Mouse (Mus musculus): ENCODE results near the gene 6430548M08Rik. TPM values are rescaled to one million over a fixed set of nuclear protein-coding genes. Genes with fewer than 3 reads are reported as not detected.
A peak's percentile ranks its signal among the peaks of the same experiment; 100 is the strongest.

6430548M08Rik gene
- total and polyA plus RNA-seq, 2 experiments = 2.4 to 2.9 TPM

DNA sequence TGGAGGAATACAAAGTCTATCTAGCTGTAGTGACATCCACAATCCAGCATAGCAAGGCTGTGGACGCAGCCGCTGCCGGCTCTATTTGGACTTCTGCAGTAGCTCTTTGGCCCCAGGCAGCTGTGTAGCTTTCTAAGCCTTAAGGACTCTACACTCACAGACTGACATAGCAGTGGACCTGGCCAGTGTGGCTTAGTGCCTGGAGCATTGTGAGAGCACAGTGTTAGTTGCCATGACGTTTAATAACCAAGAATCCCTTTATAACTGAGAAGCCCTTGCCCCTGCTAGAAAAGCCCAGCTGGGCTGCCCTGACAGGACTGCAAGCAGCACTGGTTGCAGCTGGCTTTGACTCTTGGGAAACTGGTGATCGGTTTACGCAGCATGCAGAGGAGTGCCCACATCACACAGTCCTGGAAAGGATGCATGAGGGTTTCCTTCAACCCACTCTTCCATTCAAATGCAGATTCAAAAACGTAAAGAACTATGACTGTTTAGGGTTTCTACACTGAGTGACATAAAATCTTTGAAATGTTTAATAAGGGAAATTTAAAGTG is 11.0 kb downstream of the 6430548M08Rik start:
- Histone ChIP-seq H3K36me3 (ENCODE audit: control insufficient read depth, insufficient read depth, low read length) (no peaks in the 10 kb centered on the region), H3K9ac (ENCODE audit: low read depth, low read length) (no peak overlapping the region), H3K4me3 (ENCODE audit: insufficient read depth, low read depth, low read length) (no peak overlapping the region), H3K27ac (replicated peaks; ENCODE audit: insufficient read depth, low read depth, low read length) (no peak overlapping the region), H3K27me3 (ENCODE audit: control insufficient read depth, insufficient read depth, low read length) (no peaks in the 10 kb centered on the region), H3K79me2 (ENCODE audit: control insufficient read depth, insufficient read depth, low read length) (0 out of 2 replicates have a peak, but pooled peaks cover 3% of the 10 kb centered on the region), H3K4me1 (ENCODE audit: control insufficient read depth, insufficient read depth, low read length) (peaks cover 2% of the 10 kb centered on the region; the same call in 1 of the 2 replicates)
- no peak for DNase-seq (ENCODE audit: extremely low read depth, low read depth, low spot score)
- TF ChIP-seq CTCF (IDR thresholded peaks at IDR 0.05; ENCODE audit: low read depth, low read length) = no peak
- no peak for TF ChIP-seq POLR2A (IDR thresholded peaks at IDR 0.05; ENCODE audit: extremely low read depth, insufficient read depth, low read length)
- WGBS = 82% methylated on average over 7 of the region's 7 CpGs

GRCm38 (mm10) chr8:120126357-120127161 is 12.6 kb downstream of the 6430548M08Rik start:
- no peaks in the 10 kb centered on the region for H3K27me3 ChIP-seq (ENCODE audit: control insufficient read depth, insufficient read depth, low read length)
- no peak for TF ChIP-seq POLR2A (IDR thresholded peaks at IDR 0.05; ENCODE audit: extremely low read depth, insufficient read depth, low read length)
- no peak for TF ChIP-seq CTCF (IDR thresholded peaks at IDR 0.05; ENCODE audit: low read depth, low read length)
- H3K36me3 ChIP-seq (ENCODE audit: control insufficient read depth, insufficient read depth, low read length) = no peaks in the 10 kb centered on the region
- H3K79me2 ChIP-seq (ENCODE audit: control insufficient read depth, insufficient read depth, low read length) = no peaks in the 10 kb centered on the region
- peak overlapping the region; percentile 38 for H3K27ac ChIP-seq (replicated peaks; ENCODE audit: insufficient read depth, low read depth, low read length)
- H3K9ac ChIP-seq (ENCODE audit: low read depth, low read length) = no peak overlapping the region
- no peak overlapping the region for H3K4me3 ChIP-seq (ENCODE audit: insufficient read depth, low read depth, low read length)
- 37% methylated on average over 14 of the region's 14 CpGs for WGBS
- no peak for DNase-seq (ENCODE audit: extremely low read depth, low read depth, low spot score)
- peaks cover 2% of the 10 kb centered on the region; the same call in 1 of the 2 replicates for H3K4me1 ChIP-seq (ENCODE audit: control insufficient read depth, insufficient read depth, low read length)

DNA sequence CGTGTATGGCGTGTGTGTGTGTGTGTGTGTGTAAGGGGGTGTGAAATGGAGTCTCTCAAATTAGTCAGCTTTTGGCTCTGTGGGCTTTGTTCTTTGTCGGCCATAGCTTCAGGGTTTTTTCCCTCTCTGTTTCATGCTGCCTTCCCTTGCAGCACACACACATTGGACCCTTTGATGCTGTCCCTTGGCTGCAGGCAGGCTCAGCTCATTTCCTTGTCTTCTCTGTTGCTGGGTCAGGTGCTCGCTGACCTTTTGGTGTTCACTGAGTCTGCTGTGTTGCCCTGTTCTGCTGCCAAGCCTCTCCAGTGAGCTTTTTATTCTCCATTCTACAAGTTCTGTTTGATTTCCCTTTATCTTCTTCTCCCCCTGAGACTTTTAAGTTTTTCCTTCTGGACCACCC is 15.6 kb downstream of the 6430548M08Rik start:
- TF ChIP-seq POLR2A (IDR thresholded peaks at IDR 0.05; ENCODE audit: extremely low read depth, insufficient read depth, low read length) (no peak), CTCF (IDR thresholded peaks at IDR 0.05; ENCODE audit: low read depth, low read length) (no peak)
- Histone ChIP-seq H3K36me3 (ENCODE audit: control insufficient read depth, insufficient read depth, low read length) (no peaks in the 10 kb centered on the region), H3K4me3 (ENCODE audit: insufficient read depth, low read depth, low read length) (no peak overlapping the region), H3K9ac (ENCODE audit: low read depth, low read length) (no peak overlapping the region), H3K27ac (replicated peaks; ENCODE audit: insufficient read depth, low read depth, low read length) (no peak overlapping the region), H3K4me1 (ENCODE audit: control insufficient read depth, insufficient read depth, low read length) (peaks cover 2% of the 10 kb centered on the region; the same call in 1 of the 2 replicates), H3K79me2 (ENCODE audit: control insufficient read depth, insufficient read depth, low read length) (no peaks in the 10 kb centered on the region), H3K27me3 (ENCODE audit: control insufficient read depth, insufficient read depth, low read length) (no peaks in the 10 kb centered on the region)
- no peak for DNase-seq (ENCODE audit: extremely low read depth, low read depth, low spot score)
- 91% methylated on average over 4 of the region's 4 CpGs for WGBS

- peaks cover 2% of the 10 kb centered on the region; the same call in 1 of the 2 replicates for H3K4me1 ChIP-seq (ENCODE audit: control insufficient read depth, insufficient read depth, low read length)
- no peak overlapping the region for H3K9ac ChIP-seq (ENCODE audit: low read depth, low read length)
- no peak overlapping the region for H3K4me3 ChIP-seq (ENCODE audit: insufficient read depth, low read depth, low read length)
- H3K27me3 ChIP-seq (ENCODE audit: control insufficient read depth, insufficient read depth, low read length) = no peaks in the 10 kb centered on the region
- no peaks in the 10 kb centered on the region for H3K79me2 ChIP-seq (ENCODE audit: control insufficient read depth, insufficient read depth, low read length)
- no peak overlapping the region for H3K27ac ChIP-seq (replicated peaks; ENCODE audit: insufficient read depth, low read depth, low read length)
- TF ChIP-seq CTCF (IDR thresholded peaks at IDR 0.05; ENCODE audit: low read depth, low read length) (no peak), POLR2A (IDR thresholded peaks at IDR 0.05; ENCODE audit: extremely low read depth, insufficient read depth, low read length) (no peak)
- H3K36me3 ChIP-seq (ENCODE audit: control insufficient read depth, insufficient read depth, low read length) = no peaks in the 10 kb centered on the region
- 84% methylated on average over 8 of the region's 8 CpGs for WGBS
- no peak for DNase-seq (ENCODE audit: extremely low read depth, low read depth, low spot score)
These were observed 17.2 kb downstream of the 6430548M08Rik start for GRCm38 (mm10) chr8:120131158-120131557.

GRCm38 (mm10) chr8:120133169-120133568 is 19.2 kb downstream of the 6430548M08Rik start:
- DNase-seq (ENCODE audit: extremely low read depth, low read depth, low spot score) = no peak
- H3K9ac ChIP-seq (ENCODE audit: low read depth, low read length) = no peak overlapping the region
- H3K27me3 ChIP-seq (ENCODE audit: control insufficient read depth, insufficient read depth, low read length) = no peaks in the 10 kb centered on the region
- no peaks in the 10 kb centered on the region for H3K4me1 ChIP-seq (ENCODE audit: control insufficient read depth, insufficient read depth, low read length)
- H3K4me3 ChIP-seq (ENCODE audit: insufficient read depth, low read depth, low read length) = no peak overlapping the region
- H3K36me3 ChIP-seq (ENCODE audit: control insufficient read depth, insufficient read depth, low read length) = no peaks in the 10 kb centered on the region
- H3K79me2 ChIP-seq (ENCODE audit: control insufficient read depth, insufficient read depth, low read length) = no peaks in the 10 kb centered on the region
- H3K27ac ChIP-seq (replicated peaks; ENCODE audit: insufficient read depth, low read depth, low read length) = no peak overlapping the region
- TF ChIP-seq POLR2A (IDR thresholded peaks at IDR 0.05; ENCODE audit: extremely low read depth, insufficient read depth, low read length) = no peak
- TF ChIP-seq CTCF (IDR thresholded peaks at IDR 0.05; ENCODE audit: low read depth, low read length) = no peak
- 70% methylated on average over 7 of the region's 7 CpGs for WGBS

DNA sequence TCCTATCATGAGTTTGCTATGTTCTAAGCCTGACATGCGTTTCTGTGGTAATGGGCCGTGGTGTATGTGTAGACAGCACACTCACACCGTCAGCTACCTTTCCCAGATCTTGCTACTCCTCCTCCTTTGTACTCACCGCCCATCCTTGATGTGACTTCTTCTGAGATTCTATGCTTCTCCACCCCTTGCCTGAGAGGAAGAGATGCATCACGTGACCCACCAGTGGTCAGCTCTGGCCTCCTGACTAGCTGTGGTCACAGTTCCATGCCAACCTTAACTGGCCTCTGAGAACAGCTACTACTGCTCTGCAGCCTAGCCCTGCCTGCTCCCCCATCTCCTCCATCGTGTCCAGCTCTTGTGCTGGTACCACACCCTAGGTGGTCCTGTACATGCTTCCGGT is 21.7 kb downstream of the 6430548M08Rik start:
- Histone ChIP-seq H3K4me3 (ENCODE audit: insufficient read depth, low read depth, low read length) (no peak overlapping the region), H3K9ac (ENCODE audit: low read depth, low read length) (no peak overlapping the region), H3K79me2 (ENCODE audit: control insufficient read depth, insufficient read depth, low read length) (no peaks in the 10 kb centered on the region), H3K27me3 (ENCODE audit: control insufficient read depth, insufficient read depth, low read length) (no peaks in the 10 kb centered on the region), H3K36me3 (ENCODE audit: control insufficient read depth, insufficient read depth, low read length) (no peaks in the 10 kb centered on the region), H3K27ac (replicated peaks; ENCODE audit: insufficient read depth, low read depth, low read length) (no peak overlapping the region), H3K4me1 (ENCODE audit: control insufficient read depth, insufficient read depth, low read length) (no peaks in the 10 kb centered on the region)
- TF ChIP-seq CTCF (IDR thresholded peaks at IDR 0.05; ENCODE audit: low read depth, low read length) (no peak), POLR2A (IDR thresholded peaks at IDR 0.05; ENCODE audit: extremely low read depth, insufficient read depth, low read length) (no peak)
- 92% methylated on average over 7 of the region's 7 CpGs for whole genome bisulfite sequencing
- DNase-seq (ENCODE audit: extremely low read depth, low read depth, low spot score) = no peak
